Mouse (Mus musculus) T-helper 1 cell (primary cell): Measurements from ENCODE around the gene Slc35e2.
"Not testable (repeated sequence)": the region's sequence is repeated elsewhere in the genome, so short reads cannot be mapped to it uniquely, and the experiment has no call there.

Source experiments
- in situ Hi-C: fragments of 300-600 bp; cut with MboI, MseI; formaldehyde crosslinking; loops from one replicate; pipeline ENCODE4 v1.15.1; 2025; ENCODE audit warnings: high pct_unique_total_duplicates

Slc35e2 gene

GRCm38 (mm10) chr4:155669598-155670075 is 68.4 kb downstream of the Slc35e2 start:
- in situ Hi-C loops = no loop called here

GRCm38 (mm10) chr4:155670236-155670635 is 69.0 kb downstream of the Slc35e2 start:
- in situ Hi-C loops = not testable (repeated sequence)

- in situ Hi-C loops = no loop called here
Measured at GRCm38 (mm10) chr4:155672082-155672481, 70.9 kb downstream of the Slc35e2 start.
